27 mouse cellular contexts compared by ENCODE assay signal in the genomic region with DNA sequence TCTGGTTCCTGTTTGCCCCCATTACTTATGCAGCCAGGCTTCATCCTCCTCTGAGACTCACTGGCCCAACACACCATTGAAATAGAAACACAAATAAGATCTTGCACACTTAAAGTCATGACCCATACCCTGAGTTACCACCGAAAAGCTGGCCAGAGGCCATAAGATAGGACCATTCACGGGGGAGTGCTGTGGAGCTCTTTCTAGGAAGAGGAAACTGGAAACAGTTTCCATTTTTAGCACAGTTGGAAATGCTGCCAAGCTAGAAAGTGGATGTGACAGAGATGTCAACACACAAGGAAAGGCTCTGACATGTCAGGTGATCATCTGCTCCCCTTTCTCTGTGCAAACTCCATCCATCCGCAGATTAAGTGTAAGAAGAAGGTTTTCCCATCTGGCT. TPM values are rescaled to one million over a fixed set of nuclear protein-coding genes. Genes with fewer than 3 reads are reported as not detected.
DNase-seq lines count a peak whose midpoint lies in the region; ATAC-seq and TF ChIP-seq lines count a peak whose summit lies in the region.
"Had no signal": no experiment of that assay in that cellular context is flagged by ENCODE, and none has a peak within 500 bp of the region (broad histone marks: within the 10 kb centered on the region; RNA-seq: fewer than 3 reads in every experiment).

No protein-coding gene starts in this region.

- peak; percentile 5 for DNase-seq in liver, adult 2 months (ENCODE audit: extremely low read depth, low read depth, low spot score)
- no peak for DNase-seq in liver, postnatal 0 days
- peak; percentile 73 to 74 for DNase-seq in heart, adult 18-20 months
- peak; percentile 77 to 83 for DNase-seq in heart, postnatal 10 days
- DNase-seq in forebrain, embryonic 14.5 days (ENCODE audit: low spot score): no peak
- no peak for DNase-seq in thymus, adult 18-20 months
- DNase-seq: adrenal gland, adult 2 months; cerebellum, adult 11-12 months; cerebellum, postnatal 10 days; gastrocnemius, postnatal 25 days; kidney, adult 18-20 months; kidney, postnatal 4 days; liver, embryonic 13.5 days; lung, postnatal 14 days; midbrain, embryonic 14.5 days; right cerebral cortex, postnatal 4 days; thymus, adult 2 months had no signal

- no peak for ATAC-seq in liver, postnatal 0 days
- ATAC-seq in heart, embryonic 12.5 days (ENCODE audit: insufficient number of reproducible peaks, low FRiP score): peak; percentile 85
- ATAC-seq in forebrain, embryonic 14.5 days: no peak
- ATAC-seq: CD4-positive, CD25-positive, alpha-beta regulatory T cell, adult 4 months; forebrain, embryonic 16.5 days; inflammation-experienced regulatory T-cells, adult 6 months had no signal

- no peak overlapping the region for H3K9ac ChIP-seq in liver, adult 2 months (ENCODE audit: low read depth, low read length)
- no peak overlapping the region for H3K9ac ChIP-seq in liver, postnatal 0 days (replicated peaks)
- H3K9ac ChIP-seq in heart, embryonic 12.5 days: no peak overlapping the region
- H3K9ac ChIP-seq in forebrain, embryonic 14.5 days (ENCODE audit: low read length): no peak overlapping the region
- H3K9ac ChIP-seq: hindbrain, embryonic 14.5 days; limb, embryonic 13.5 days; liver, embryonic 13.5 days; neural tube, embryonic 12.5 days; stomach, embryonic 15.5 days had no signal

- no peak overlapping the region for H3K4me3 ChIP-seq in liver, adult 2 months (ENCODE audit: insufficient read depth, low read depth, low read length)
- no peak overlapping the region for H3K4me3 ChIP-seq in liver, postnatal 0 days (ENCODE audit: low read depth, low read length)
- no peak overlapping the region for H3K4me3 ChIP-seq in heart, embryonic 12.5 days
- H3K4me3 ChIP-seq in forebrain, embryonic 14.5 days (ENCODE audit: low read depth, low read length): no peak overlapping the region
- H3K4me3 ChIP-seq: embryonic facial prominence, embryonic 10.5 days; limb, embryonic 13.5 days; liver, embryonic 13.5 days; neural tube, embryonic 12.5 days; stomach, embryonic 15.5 days had no signal

- TF ChIP-seq CTCF in liver, adult 2 months (IDR thresholded peaks at IDR 0.05; ENCODE audit: low read depth, low read length): no peak
- TF ChIP-seq CTCF in liver, postnatal 0 days (IDR thresholded peaks at IDR 0.05; ENCODE audit: low read depth): no peak

- TF ChIP-seq EP300 in liver, postnatal 0 days (IDR thresholded peaks at IDR 0.05; ENCODE audit: low read depth): no peak

- H3K9me3 ChIP-seq in liver, postnatal 0 days (ENCODE audit: low read length): no peaks in the 10 kb centered on the region
- H3K9me3 ChIP-seq in heart, embryonic 12.5 days (replicated peaks): no peaks in the 10 kb centered on the region
- H3K9me3 ChIP-seq in forebrain, embryonic 14.5 days (replicated peaks; ENCODE audit: control insufficient read depth, low read length): no peaks in the 10 kb centered on the region
- H3K9me3 ChIP-seq: embryonic facial prominence, embryonic 10.5 days; limb, embryonic 13.5 days; liver, embryonic 13.5 days; neural tube, embryonic 12.5 days; stomach, embryonic 15.5 days had no signal

- H3K79me2 ChIP-seq in liver, adult 2 months (ENCODE audit: control insufficient read depth, insufficient read depth, low read length): no peaks in the 10 kb centered on the region; the same call in 1 of the 2 replicates

- H3K36me3 ChIP-seq in liver, adult 2 months (ENCODE audit: control insufficient read depth, insufficient read depth, low read length): no peaks in the 10 kb centered on the region
- H3K36me3 ChIP-seq in liver, postnatal 0 days (replicated peaks; ENCODE audit: insufficient read depth, low read length): no peaks in the 10 kb centered on the region
- H3K36me3 ChIP-seq in heart, embryonic 12.5 days: peaks cover 8% of the 10 kb centered on the region; the same call in 1 of the 2 replicates
- H3K36me3 ChIP-seq in forebrain, embryonic 14.5 days (ENCODE audit: control insufficient read depth, insufficient read depth, low read length): no peaks in the 10 kb centered on the region
- H3K36me3 ChIP-seq: embryonic facial prominence, embryonic 10.5 days; liver, embryonic 13.5 days; neural tube, embryonic 12.5 days; stomach, embryonic 15.5 days had no signal

- no peak for TF ChIP-seq POLR2A in liver, adult 2 months (IDR thresholded peaks at IDR 0.05; ENCODE audit: extremely low read depth, insufficient read depth, low read length)

- no peak overlapping the region for H3K4me2 ChIP-seq in liver, postnatal 0 days (ENCODE audit: low read depth, low read length)
- peak overlapping the region; percentile 16 for H3K4me2 ChIP-seq in heart, embryonic 12.5 days
- H3K4me2 ChIP-seq in forebrain, embryonic 14.5 days (ENCODE audit: low read length): no peak overlapping the region
- H3K4me2 ChIP-seq: hindbrain, embryonic 14.5 days; limb, embryonic 13.5 days; liver, embryonic 13.5 days; neural tube, embryonic 12.5 days; stomach, embryonic 15.5 days had no signal

- H3K27ac ChIP-seq in liver, adult 2 months (replicated peaks; ENCODE audit: insufficient read depth, low read depth, low read length): no peak overlapping the region
- no peak overlapping the region for H3K27ac ChIP-seq in liver, postnatal 0 days (ENCODE audit: low read depth)
- peak overlapping the region; percentile 73 for H3K27ac ChIP-seq in heart, embryonic 12.5 days (ENCODE audit: poor library complexity, severe bottlenecking)
- no peak overlapping the region for H3K27ac ChIP-seq in forebrain, embryonic 14.5 days (ENCODE audit: low read depth, low read length)
- H3K27ac ChIP-seq: embryonic facial prominence, embryonic 10.5 days; hindbrain, embryonic 14.5 days; limb, embryonic 13.5 days; liver, embryonic 13.5 days; neural tube, embryonic 12.5 days; stomach, embryonic 15.5 days had no signal

- 54% methylated on average over 3 of the region's 3 CpGs for WGBS in liver, adult 2 months
- WGBS in liver, postnatal 0 days (ENCODE audit: insufficient replicate concordance): 56% methylated on average over 3 of the region's 3 CpGs
- WGBS in heart, embryonic 12.5 days: 6% methylated on average over 3 of the region's 3 CpGs
- WGBS in forebrain, embryonic 14.5 days: 83% methylated on average over 3 of the region's 3 CpGs

- H3K27me3 ChIP-seq in liver, adult 2 months (ENCODE audit: control insufficient read depth, insufficient read depth, low read length): no peaks in the 10 kb centered on the region
- H3K27me3 ChIP-seq in liver, postnatal 0 days (ENCODE audit: insufficient read depth, low read length): no peaks in the 10 kb centered on the region
- no peaks in the 10 kb centered on the region for H3K27me3 ChIP-seq in heart, embryonic 12.5 days (replicated peaks)
- no peaks in the 10 kb centered on the region for H3K27me3 ChIP-seq in forebrain, embryonic 14.5 days (replicated peaks; ENCODE audit: control insufficient read depth, insufficient read depth, low read length)
- H3K27me3 ChIP-seq: limb, embryonic 13.5 days; liver, embryonic 13.5 days; neural tube, embryonic 12.5 days; stomach, embryonic 15.5 days had no signal

- no peaks in the 10 kb centered on the region for H3K4me1 ChIP-seq in liver, adult 2 months (ENCODE audit: control insufficient read depth, insufficient read depth, low read length)
- H3K4me1 ChIP-seq in liver, postnatal 0 days (ENCODE audit: insufficient read depth): no peaks in the 10 kb centered on the region
- peaks cover 55% of the 10 kb centered on the region for H3K4me1 ChIP-seq in heart, embryonic 12.5 days (replicated peaks)
- H3K4me1 ChIP-seq in forebrain, embryonic 14.5 days (ENCODE audit: control insufficient read depth, insufficient read depth, low read length): no peaks in the 10 kb centered on the region
- H3K4me1 ChIP-seq: liver, embryonic 13.5 days; stomach, embryonic 15.5 days had no signal

- intact Hi-C loops in heart, postnatal 10 days (cut with DNase I): no loop called here

RNA-seq across cellular contexts. Expression of a gene that starts 7.7 kb away (rescaled TPM):
- 8.2 and 9.3 TPM in 2 replicates for total RNA-seq in liver, adult 2 months (2014; rRNA removed)
- 3.6 and 4.5 TPM in 2 replicates for polyA plus RNA-seq in liver, adult 2 months (2012; rRNA removed)
- 21.0 and 27.2 TPM in 2 replicates for polyA plus RNA-seq in liver, postnatal 0 days (2015; fragmentation: Nextera tagmentation; extraction: Ambion mirVana)
- total RNA-seq in heart, adult 18-20 months (2021): 10 to 100 TPM; 48.8 to 52.1 TPM
- 102 TPM in 2 replicates for polyA plus RNA-seq in heart, embryonic 12.5 days (2016; fragmentation: Nextera tagmentation; extraction: Ambion mirVana)
- 100 to 1,000 TPM; 123 to 128 TPM for total RNA-seq in heart, postnatal 10 days (2021)
- 14.1 and 22.6 TPM in 2 replicates for polyA plus RNA-seq in forebrain, embryonic 14.5 days (2014; fragmentation: Nextera tagmentation; extraction: Ambion mirVana)
- total RNA-seq: megakaryocyte-erythroid progenitor cell, adult 5-6 weeks had no signal

RNA-seq across cellular contexts. Expression of a gene that starts 57.6 kb away (rescaled TPM):
- 13.2 and 16.0 TPM in 2 replicates for total RNA-seq in liver, adult 2 months (2014; rRNA removed)
- polyA plus RNA-seq in liver, adult 2 months (2012; rRNA removed): 9.5 and 10.1 TPM in 2 replicates
- polyA plus RNA-seq in liver, postnatal 0 days (2015; fragmentation: Nextera tagmentation; extraction: Ambion mirVana): 8.1 and 8.2 TPM in 2 replicates
- 10 to 100 TPM; 10.8 to 11.9 TPM for total RNA-seq in heart, adult 18-20 months (2021)
- 15.2 and 19.6 TPM in 2 replicates for polyA plus RNA-seq in heart, embryonic 12.5 days (2016; fragmentation: Nextera tagmentation; extraction: Ambion mirVana)
- total RNA-seq in heart, postnatal 10 days (2021): 10 to 100 TPM; 11.7 to 14.7 TPM
- 24.4 and 31.5 TPM in 2 replicates for polyA plus RNA-seq in forebrain, embryonic 14.5 days (2014; fragmentation: Nextera tagmentation; extraction: Ambion mirVana)

RNA-seq across cellular contexts. Expression of a gene that starts 57.7 kb away (rescaled TPM):
- total RNA-seq in liver, adult 2 months (2014; rRNA removed): 57.9 and 73.6 TPM in 2 replicates
- 18.9 and 22.8 TPM in 2 replicates for polyA plus RNA-seq in liver, adult 2 months (2012; rRNA removed)
- polyA plus RNA-seq in liver, postnatal 0 days (2015; fragmentation: Nextera tagmentation; extraction: Ambion mirVana): 28.4 and 33.0 TPM in 2 replicates
- 10 to 100 TPM; 18.8 to 19.1 TPM for total RNA-seq in heart, adult 18-20 months (2021)
- 31.2 and 35.0 TPM in 2 replicates for polyA plus RNA-seq in heart, embryonic 12.5 days (2016; fragmentation: Nextera tagmentation; extraction: Ambion mirVana)
- total RNA-seq in heart, postnatal 10 days (2021): 10 to 100 TPM; 25.7 to 25.9 TPM
- polyA plus RNA-seq in forebrain, embryonic 14.5 days (2014; fragmentation: Nextera tagmentation; extraction: Ambion mirVana): 41.2 and 47.7 TPM in 2 replicates

Comparison
In these comparisons a context has a peak if more than half of its experiments do, and no peak if none do; other contexts are left out.
1. DNase-seq: peak in liver, adult 2 months (single experiment), heart, adult 18-20 months (2 of 2) and heart, postnatal 10 days (2 of 2); none in liver, postnatal 0 days (single experiment), forebrain, embryonic 14.5 days (single experiment) and thymus, adult 18-20 months (0 of 2).